Mouse (Mus musculus): Measurements from ENCODE around the gene Snx5. TPM values are rescaled to one million over a fixed set of nuclear protein-coding genes. Genes with fewer than 3 reads are reported as not detected.

The Snx5 gene
- polyA plus RNA-seq, 1 experiment = 80.2 TPM

DNA sequence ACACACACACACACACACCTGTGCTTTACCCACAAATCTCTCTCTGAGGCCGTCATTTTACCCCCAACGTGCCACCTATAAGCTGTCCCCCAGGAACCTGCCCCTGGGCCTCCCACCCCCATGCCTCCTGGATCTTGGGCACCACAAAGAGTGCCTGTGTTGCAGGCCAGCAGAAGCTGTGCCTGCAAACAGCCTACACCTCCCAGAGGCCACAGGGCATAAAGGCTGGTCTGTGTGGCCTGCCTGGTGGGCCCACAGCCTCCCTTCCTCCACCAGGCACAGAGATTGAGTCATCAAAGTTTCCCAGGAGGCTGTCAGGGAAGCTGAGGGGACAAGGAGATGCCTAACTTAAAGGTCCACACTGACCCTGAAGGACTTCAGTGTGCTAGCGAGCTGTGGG is 68.1 kb downstream of the Snx5 start:
- 89% methylated on average over 3 of the region's 3 CpGs for WGBS
- Histone ChIP-seq H3K27ac (ENCODE audit: insufficient read depth, low read length) (no peak overlapping the region), H3K4me3 (ENCODE audit: extremely low read depth, insufficient read depth, insufficient read length) (no peak overlapping the region), H3K4me1 (ENCODE audit: control insufficient read depth, insufficient read depth, insufficient read length) (no peaks in the 10 kb centered on the region), H3K36me3 (ENCODE audit: control insufficient read depth, insufficient read depth, low read length) (no peaks in the 10 kb centered on the region), H3K27me3 (ENCODE audit: control insufficient read depth, insufficient read depth, low read length) (no peaks in the 10 kb centered on the region)
- no peak for DNase-seq (ENCODE audit: low read depth in 1 of 2, low spot score in 2 of 2)
- no peak for TF ChIP-seq POLR2A (IDR thresholded peaks at IDR 0.05; ENCODE audit: low read depth, low read length)
- TF ChIP-seq CTCF (IDR thresholded peaks at IDR 0.05; ENCODE audit: extremely low read depth, insufficient read depth, insufficient read length, insufficient replicate concordance) = no peak

DNA sequence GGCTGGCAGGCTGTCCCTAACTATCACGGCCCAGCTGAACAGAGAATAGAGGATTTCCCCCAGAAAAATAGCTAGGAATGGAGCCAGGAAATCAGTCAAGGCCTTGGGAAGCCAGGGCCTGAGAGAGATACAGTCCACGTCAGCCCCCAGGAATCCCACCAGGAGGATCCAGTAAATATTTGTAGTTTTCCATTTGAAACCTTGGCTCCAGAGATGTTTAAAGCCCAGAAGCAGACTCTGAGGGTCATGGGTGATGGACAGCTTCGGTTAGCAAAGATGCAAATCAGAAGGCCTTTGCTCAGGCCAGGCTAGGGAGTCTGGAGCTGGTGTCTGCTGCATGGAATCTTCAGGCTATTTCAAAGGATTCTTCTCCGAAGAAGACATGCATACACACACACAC is 68.6 kb downstream of the Snx5 start:
- Histone ChIP-seq H3K4me3 (ENCODE audit: extremely low read depth, insufficient read depth, insufficient read length) (no peak overlapping the region), H3K36me3 (ENCODE audit: control insufficient read depth, insufficient read depth, low read length) (no peaks in the 10 kb centered on the region), H3K27me3 (ENCODE audit: control insufficient read depth, insufficient read depth, low read length) (no peaks in the 10 kb centered on the region), H3K4me1 (ENCODE audit: control insufficient read depth, insufficient read depth, insufficient read length) (no peaks in the 10 kb centered on the region), H3K27ac (ENCODE audit: insufficient read depth, low read length) (no peak overlapping the region)
- no peak for DNase-seq (ENCODE audit: low read depth in 1 of 2, low spot score in 2 of 2)
- TF ChIP-seq POLR2A (IDR thresholded peaks at IDR 0.05; ENCODE audit: low read depth, low read length) (no peak), CTCF (IDR thresholded peaks at IDR 0.05; ENCODE audit: extremely low read depth, insufficient read depth, insufficient read length, insufficient replicate concordance) (no peak)
- WGBS = 81% methylated on average over 4 of the region's 4 CpGs

Other genes starting within 250 kb of the Snx5 start
- not detected in 2 replicates for gene Banf2, start 237.8 kb downstream of the Snx5 start, polyA plus RNA-seq (2012; rRNA removed)
- gene Mgme1, start 243 bp downstream of the Snx5 start, polyA plus RNA-seq (2012; rRNA removed) = 2.0 and 2.1 TPM in 2 replicates
- 0.44 TPM in 1 of 2 replicates, not detected in the other for gene Ovol2, start 61.2 kb upstream of the Snx5 start, polyA plus RNA-seq (2012; rRNA removed)
- 19.0 and 20.3 TPM in 2 replicates for gene Kat14, start 98.1 kb upstream of the Snx5 start, polyA plus RNA-seq (2012; rRNA removed)
- gene Pet117, start 98.1 kb upstream of the Snx5 start, polyA plus RNA-seq (2012; rRNA removed) = not detected in 2 replicates

Data from spleen, adult 2 months (tissue).